Comparison of ENCODE assay signal across 23 mouse cellular contexts in the genomic region with DNA sequence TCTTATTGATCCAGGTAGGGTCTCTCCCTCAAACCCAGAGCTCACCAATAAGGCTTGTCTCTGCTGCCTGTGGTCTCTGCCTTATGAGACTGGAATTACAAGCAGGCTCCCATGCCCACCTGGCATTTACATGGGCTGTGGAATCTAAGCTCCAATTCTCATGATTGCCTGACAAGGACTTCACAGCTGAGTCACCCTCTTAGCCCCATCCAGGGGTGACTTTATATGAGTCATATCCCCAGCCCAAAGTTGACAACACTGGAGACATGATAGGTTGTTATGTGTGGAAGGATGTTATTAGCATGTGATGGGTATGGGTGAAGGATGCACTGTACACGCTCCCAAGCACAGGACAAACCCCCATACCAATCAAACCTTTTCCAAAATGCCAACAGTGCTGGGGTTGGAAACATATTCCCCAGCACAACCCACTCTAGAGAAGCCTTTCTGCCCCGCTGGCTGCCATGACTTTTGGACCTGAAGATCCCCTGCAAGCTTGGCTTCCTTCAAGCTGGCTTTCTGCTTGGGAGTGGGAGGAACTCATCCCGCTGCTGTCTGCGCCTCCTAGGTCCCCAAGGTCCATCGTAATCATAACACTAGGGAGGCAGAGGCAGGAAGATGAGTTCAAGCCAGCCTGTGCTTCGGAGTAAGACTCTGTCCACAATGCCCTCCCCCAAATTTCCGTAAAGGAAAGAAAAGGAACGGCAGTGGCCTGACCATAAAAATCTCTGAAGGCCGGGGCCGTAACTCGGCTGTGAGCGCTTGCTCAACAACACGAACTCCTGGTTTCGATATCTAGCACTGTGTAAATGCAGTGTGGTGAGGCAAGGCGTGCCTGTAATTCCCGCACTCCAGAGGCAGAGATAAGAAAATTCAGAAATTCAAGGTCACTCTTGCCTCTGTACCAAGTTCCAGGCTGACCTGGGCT. TPM values are rescaled to one million over a fixed set of nuclear protein-coding genes. Genes with fewer than 3 reads are reported as not detected.
DNase-seq lines count a peak whose midpoint lies in the region; ATAC-seq and TF ChIP-seq lines count a peak whose summit lies in the region.
"Had no signal": no experiment of that assay in that cellular context is flagged by ENCODE, and none has a peak within 500 bp of the region (broad histone marks: within the 10 kb centered on the region; RNA-seq: fewer than 3 reads in every experiment).

No protein-coding gene starts in this region.

- H3K27me3 ChIP-seq in lung, postnatal 0 days (replicated peaks; ENCODE audit: insufficient read depth, low read length): no peaks in the 10 kb centered on the region
- H3K27me3 ChIP-seq in liver, embryonic 12.5 days (replicated peaks): no peaks in the 10 kb centered on the region
- no peaks in the 10 kb centered on the region for H3K27me3 ChIP-seq in stomach, embryonic 16.5 days (ENCODE audit: control insufficient read depth, insufficient read depth, low read length)
- no peaks in the 10 kb centered on the region for H3K27me3 ChIP-seq in forebrain, embryonic 13.5 days
- H3K27me3 ChIP-seq: neural tube, embryonic 13.5 days had no signal

- no peaks in the 10 kb centered on the region for H3K36me3 ChIP-seq in lung, postnatal 0 days (ENCODE audit: insufficient read depth, low read length)
- H3K36me3 ChIP-seq in liver, embryonic 12.5 days: no peaks in the 10 kb centered on the region
- H3K36me3 ChIP-seq in stomach, embryonic 16.5 days (ENCODE audit: control insufficient read depth, insufficient read depth, low read length): no peaks in the 10 kb centered on the region
- H3K36me3 ChIP-seq in forebrain, embryonic 13.5 days (ENCODE audit: poor library complexity, severe bottlenecking): no peaks in the 10 kb centered on the region
- H3K36me3 ChIP-seq: neural tube, embryonic 13.5 days had no signal

- DNase-seq in adrenal gland, postnatal 10 days: peak; percentile 50
- DNase-seq in adrenal gland, adult 8-10 months: no peak
- DNase-seq in lung, postnatal 0 days (ENCODE audit: low spot score): peak; percentile 46
- no peak for DNase-seq in lung, postnatal 36 days
- DNase-seq in kidney, adult 9 months: no peak
- DNase-seq: cerebellum, postnatal 14 days; forebrain, postnatal 0 days; gastrocnemius, postnatal 14 days; kidney, adult 11 months; kidney, postnatal 4 days; lung, adult 18-20 months had no signal

- TF ChIP-seq EP300 in lung, postnatal 0 days (IDR thresholded peaks at IDR 0.05): no peak

- no peak overlapping the region for H3K9ac ChIP-seq in lung, postnatal 0 days (replicated peaks; ENCODE audit: low read depth)
- no peak overlapping the region for H3K9ac ChIP-seq in liver, embryonic 12.5 days
- no peak overlapping the region for H3K9ac ChIP-seq in stomach, embryonic 16.5 days (ENCODE audit: low read length)
- H3K9ac ChIP-seq in forebrain, embryonic 13.5 days: no peak overlapping the region
- H3K9ac ChIP-seq: forebrain, postnatal 0 days; neural tube, embryonic 13.5 days had no signal

- H3K9me3 ChIP-seq in lung, postnatal 0 days (ENCODE audit: low read length): no peaks in the 10 kb centered on the region
- H3K9me3 ChIP-seq in liver, embryonic 12.5 days (replicated peaks): no peaks in the 10 kb centered on the region
- H3K9me3 ChIP-seq in stomach, embryonic 16.5 days (replicated peaks; ENCODE audit: control insufficient read depth, low read length): no peaks in the 10 kb centered on the region
- no peaks in the 10 kb centered on the region for H3K9me3 ChIP-seq in forebrain, embryonic 13.5 days (replicated peaks)
- H3K9me3 ChIP-seq: neural tube, embryonic 13.5 days had no signal

- H3K4me1 ChIP-seq in lung, postnatal 0 days (ENCODE audit: insufficient read depth, low read depth, low read length): peaks cover 13% of the 10 kb centered on the region
- peaks cover 54% of the 10 kb centered on the region for H3K4me1 ChIP-seq in liver, embryonic 12.5 days
- H3K4me1 ChIP-seq in stomach, embryonic 16.5 days (ENCODE audit: control insufficient read depth, insufficient read depth, low read length): peaks cover 28% of the 10 kb centered on the region
- H3K4me1 ChIP-seq in forebrain, embryonic 13.5 days: peaks cover 9% of the 10 kb centered on the region

- H3K4me3 ChIP-seq in lung, postnatal 0 days (ENCODE audit: low read depth, low read length): no peak overlapping the region
- H3K4me3 ChIP-seq in liver, embryonic 12.5 days: no peak overlapping the region
- H3K4me3 ChIP-seq in stomach, embryonic 16.5 days (replicated peaks; ENCODE audit: low read length): no peak overlapping the region
- H3K4me3 ChIP-seq in forebrain, embryonic 13.5 days: no peak overlapping the region
- H3K4me3 ChIP-seq: neural tube, embryonic 13.5 days had no signal

- 69% methylated on average over 16 of the region's 16 CpGs for whole genome bisulfite sequencing in lung, postnatal 0 days
- 63% methylated on average over 16 of the region's 16 CpGs for WGBS in liver, embryonic 12.5 days (ENCODE audit: insufficient replicate concordance)
- 67% methylated on average over 16 of the region's 16 CpGs for WGBS in stomach, embryonic 16.5 days
- WGBS in forebrain, embryonic 13.5 days: 89% methylated on average over 16 of the region's 16 CpGs

- H3K27ac ChIP-seq in lung, postnatal 0 days (ENCODE audit: low read length): no peak overlapping the region
- no peak overlapping the region for H3K27ac ChIP-seq in liver, embryonic 12.5 days
- no peak overlapping the region for H3K27ac ChIP-seq in stomach, embryonic 16.5 days (ENCODE audit: low read length)
- no peak overlapping the region for H3K27ac ChIP-seq in forebrain, embryonic 13.5 days
- H3K27ac ChIP-seq: neural tube, embryonic 13.5 days had no signal

- ATAC-seq in lung, postnatal 0 days: no peak
- no peak for ATAC-seq in liver, embryonic 12.5 days
- no peak for ATAC-seq in stomach, embryonic 16.5 days (ENCODE audit: insufficient read depth, low FRiP score)
- ATAC-seq in forebrain, embryonic 13.5 days: no peak
- ATAC-seq: forebrain, postnatal 0 days had no signal

- no peak overlapping the region for H3K4me2 ChIP-seq in lung, postnatal 0 days (replicated peaks; ENCODE audit: low read depth, low read length)
- H3K4me2 ChIP-seq in liver, embryonic 12.5 days: peak overlapping the region; percentile 35
- 0 out of 2 replicates have a peak overlapping the region, but pooled peaks have one; percentile 9 for H3K4me2 ChIP-seq in stomach, embryonic 16.5 days (ENCODE audit: low read depth, low read length)
- no peak overlapping the region for H3K4me2 ChIP-seq in forebrain, embryonic 13.5 days
- H3K4me2 ChIP-seq: heart, embryonic 11.5 days; neural tube, embryonic 13.5 days had no signal

- TF ChIP-seq CTCF in lung, postnatal 0 days (IDR thresholded peaks at IDR 0.05): no peak

RNA-seq across cellular contexts. Expression of a gene that starts 14.3 kb away (rescaled TPM):
- 100 to 1,000 TPM; 348 to 351 TPM for total RNA-seq in adrenal gland, postnatal 10 days (2021)
- 100 to 1,000 TPM; 385 to 468 (median 412) TPM for total RNA-seq in adrenal gland, adult 8-10 months (2022)
- 545 and 582 TPM in 2 replicates for polyA plus RNA-seq in lung, postnatal 0 days (2015; fragmentation: Nextera tagmentation; extraction: Ambion mirVana)
- 316 and 324 TPM in 2 replicates for polyA plus RNA-seq in liver, embryonic 12.5 days (2016; fragmentation: Nextera tagmentation; extraction: Ambion mirVana)
- 710 and 730 TPM in 2 replicates for polyA plus RNA-seq in stomach, embryonic 16.5 days (2015; fragmentation: Nextera tagmentation; extraction: Ambion mirVana)
- polyA plus RNA-seq in forebrain, embryonic 13.5 days (2015; fragmentation: Nextera tagmentation; extraction: Ambion mirVana): 670 and 681 TPM in 2 replicates

RNA-seq across cellular contexts. Expression of a gene that starts 37.7 kb away (rescaled TPM):
- not detected for total RNA-seq in adrenal gland, postnatal 10 days (2021)
- total RNA-seq in adrenal gland, adult 8-10 months (2022): not detected
- polyA plus RNA-seq in lung, postnatal 0 days (2015; fragmentation: Nextera tagmentation; extraction: Ambion mirVana): not detected in 2 replicates
- not detected in 2 replicates for polyA plus RNA-seq in liver, embryonic 12.5 days (2016; fragmentation: Nextera tagmentation; extraction: Ambion mirVana)
- 0.54 and 0.83 TPM in 2 replicates for polyA plus RNA-seq in stomach, embryonic 16.5 days (2015; fragmentation: Nextera tagmentation; extraction: Ambion mirVana)
- polyA plus RNA-seq in forebrain, embryonic 13.5 days (2015; fragmentation: Nextera tagmentation; extraction: Ambion mirVana): not detected in 2 replicates
- total RNA-seq: forebrain, postnatal 0 days; gastrocnemius, postnatal 14 days; layer of hippocampus, postnatal 25 days; left cerebral cortex, postnatal 25 days; megakaryocyte progenitor cell, adult 5-6 weeks; monocyte, adult 5-6 weeks had no signal
- polyA plus RNA-seq: forebrain, postnatal 0 days; heart, embryonic 11.5 days; hindbrain, embryonic 11.5 days; neural tube, embryonic 13.5 days; stomach, embryonic 14.5 days; urinary bladder, adult 2 months had no signal

RNA-seq across cellular contexts. Expression of a gene that starts 58.5 kb away (rescaled TPM):
- total RNA-seq in adrenal gland, postnatal 10 days (2021): not detected
- under 1 TPM in 1 of 4 experiments, not detected in 3; 0.42 TPM for total RNA-seq in adrenal gland, adult 8-10 months (2022)
- polyA plus RNA-seq in lung, postnatal 0 days (2015; fragmentation: Nextera tagmentation; extraction: Ambion mirVana): not detected in 2 replicates
- not detected in 2 replicates for polyA plus RNA-seq in liver, embryonic 12.5 days (2016; fragmentation: Nextera tagmentation; extraction: Ambion mirVana)
- polyA plus RNA-seq in stomach, embryonic 16.5 days (2015; fragmentation: Nextera tagmentation; extraction: Ambion mirVana): 406 and 529 TPM in 2 replicates
- polyA plus RNA-seq in forebrain, embryonic 13.5 days (2015; fragmentation: Nextera tagmentation; extraction: Ambion mirVana): not detected in 2 replicates
- total RNA-seq: forebrain, postnatal 0 days; gastrocnemius, postnatal 14 days; layer of hippocampus, postnatal 25 days; left cerebral cortex, postnatal 25 days; megakaryocyte progenitor cell, adult 5-6 weeks; monocyte, adult 5-6 weeks had no signal
- polyA plus RNA-seq: forebrain, postnatal 0 days; heart, embryonic 11.5 days; hindbrain, embryonic 11.5 days; neural tube, embryonic 13.5 days; stomach, embryonic 14.5 days; urinary bladder, adult 2 months had no signal

Comparison
In these comparisons a context has a peak if more than half of its experiments do, and no peak if none do; other contexts are left out.
1. DNase-seq: peak in adrenal gland, postnatal 10 days (single experiment) and lung, postnatal 0 days (single experiment); none in adrenal gland, adult 8-10 months (single experiment), lung, postnatal 36 days (single experiment) and kidney, adult 9 months (single experiment).
2. H3K4me2 ChIP-seq: peak in liver, embryonic 12.5 days (single experiment) and stomach, embryonic 16.5 days (single experiment); none in lung, postnatal 0 days (single experiment) and forebrain, embryonic 13.5 days (single experiment).
3. RNA of a gene that starts 58.5 kb away (polyA plus RNA-seq): 406 to 529 TPM in stomach, embryonic 16.5 days; not detected in liver, embryonic 12.5 days, not detected in forebrain, embryonic 13.5 days and not detected in lung, postnatal 0 days; every median in the first group is over 100 times any median in the second.